Mouse (Mus musculus) liver, embryonic 16.5 days (tissue): Measurements from ENCODE around the gene Invs. TPM values are rescaled to one million over a fixed set of nuclear protein-coding genes. Genes with fewer than 3 reads are reported as not detected.
A peak's percentile ranks its signal among the peaks of the same experiment; 100 is the strongest.

Experiments used
- ATAC-seq: fragments of 200-750 bp; cut with Nextera tagmentation; 2 replicates; pipeline ENCODE4 v1.8.0; 2017; ENCODE audit warnings: low read depth, mild to moderate bottlenecking, moderate number of reproducible peaks, moderate library complexity
- H3K27ac ChIP-seq: fragments of 300-500 bp; sonication (generic); 2 replicates; pipeline ENCODE4 v1.5.1; 2014; ENCODE audit warnings: mild to moderate bottlenecking, low read length
- H3K27me3 ChIP-seq: fragments of 300-500 bp; sonication (generic); 2 replicates; pipeline ENCODE4 v1.6.1; 2014; ENCODE audit warnings: low read depth, low read length, mixed read lengths; ENCODE audit not compliant: control insufficient read depth, insufficient read depth
- H3K36me3 ChIP-seq: fragments of 300-500 bp; sonication (generic); 2 replicates; pipeline ENCODE4 v1.6.1; 2014; ENCODE audit warnings: mild to moderate bottlenecking; ENCODE audit not compliant: control insufficient read depth, insufficient read depth
- H3K4me1 ChIP-seq: fragments of 300-500 bp; sonication (generic); 2 replicates; pipeline ENCODE4 v1.6.1; 2014; ENCODE audit warnings: low read depth, low read length, mixed read lengths; ENCODE audit not compliant: control insufficient read depth
- H3K4me2 ChIP-seq: fragments of 300-500 bp; sonication (generic); 2 replicates; pipeline ENCODE4 v1.6.1; 2014; ENCODE audit warnings: low read depth, low read length, mixed read lengths
- H3K4me3 ChIP-seq: fragments of 300-500 bp; sonication (generic); 2 replicates; pipeline ENCODE4 v1.5.1; 2014; ENCODE audit warnings: low read depth, mild to moderate bottlenecking, low read length
- H3K9ac ChIP-seq: fragments of 300-500 bp; sonication (generic); 2 replicates; pipeline ENCODE4 v1.6.1; 2014; ENCODE audit warnings: low read depth, low read length
- H3K9me3 ChIP-seq: fragments of 300-500 bp; sonication (generic); replicated peaks from 2 replicates; pipeline ENCODE4 v1.6.1; 2016; ENCODE audit warnings: low read length; ENCODE audit not compliant: control insufficient read depth
- WGBS: fragments of 180-500 bp; shearing (Covaris S2); extraction: QIAGEN DNeasy Blood & Tissue Kit; methylation state at CpG from one replicate; pipeline ENCODE4 v1.1.7; 2014; ENCODE audit not compliant: insufficient replicate concordance; 5-methylcytosine and 5-hydroxymethylcytosine counted together
- polyA plus RNA-seq: library from polyadenylated mRNA; unstranded; fragments of >200 nt; fragmentation: Nextera tagmentation; extraction: Ambion mirVana; gene quantifications from 2 replicates; pipeline ENCODE4 v1.2.1, GENCODE M21; 2015

Gene Invs
- polyA plus RNA-seq, 1 experiment from 2014 or later = 1.9 TPM

- WGBS = 57% methylated on average over 3 of the region's 3 CpGs
- Histone ChIP-seq H3K27ac (peak overlapping the region; percentile 34), H3K4me1 (no peaks in the 10 kb centered on the region), H3K36me3 (no peaks in the 10 kb centered on the region), H3K9me3 (no peaks in the 10 kb centered on the region), H3K27me3 (no peaks in the 10 kb centered on the region), H3K4me3 (no peak overlapping the region), H3K4me2 (no peak overlapping the region), H3K9ac (no peak overlapping the region)
- ATAC-seq = peak; percentile 90
Measured at GRCm38 (mm10) chr4:48314814-48315213, 35.3 kb downstream of the Invs start.

- Histone ChIP-seq H3K4me3 (no peak overlapping the region), H3K4me1 (no peaks in the 10 kb centered on the region), H3K36me3 (no peaks in the 10 kb centered on the region), H3K4me2 (no peak overlapping the region), H3K27me3 (no peaks in the 10 kb centered on the region), H3K9ac (no peak overlapping the region), H3K9me3 (no peaks in the 10 kb centered on the region), H3K27ac (no peak overlapping the region)
- 67% methylated on average over 3 of the region's 3 CpGs for WGBS
- ATAC-seq = no peak
Measured at GRCm38 (mm10) chr4:48316036-48316435, 36.5 kb downstream of the Invs start.

DNA sequence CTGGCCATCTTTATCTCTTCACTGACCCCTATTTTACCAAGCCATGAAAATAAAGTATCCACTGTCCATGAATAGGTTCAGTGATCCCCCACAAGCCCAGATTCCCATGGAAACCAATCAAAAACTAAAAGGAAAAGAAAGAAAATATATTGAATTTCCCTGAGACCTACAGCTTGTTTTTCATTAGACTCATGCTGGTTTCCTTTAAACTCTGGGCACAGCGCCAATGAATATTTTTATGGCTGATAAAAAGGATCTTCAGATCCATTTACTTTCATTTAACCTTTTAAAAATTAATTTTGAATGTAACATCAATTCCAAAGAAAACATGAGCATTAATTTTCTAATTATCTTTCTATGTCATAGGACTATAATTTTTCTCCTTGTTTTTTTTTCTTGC lies 41.7 kb downstream of the Invs start:
- H3K4me1 ChIP-seq = no peaks in the 10 kb centered on the region
- no peak overlapping the region for H3K4me2 ChIP-seq
- no peak for ATAC-seq
- H3K36me3 ChIP-seq = no peaks in the 10 kb centered on the region
- no peak overlapping the region for H3K4me3 ChIP-seq
- H3K9ac ChIP-seq = no peak overlapping the region
- H3K9me3 ChIP-seq = no peaks in the 10 kb centered on the region
- WGBS = 76% methylated on average over 1 of the region's 1 CpGs
- H3K27me3 ChIP-seq = no peaks in the 10 kb centered on the region
- no peak overlapping the region for H3K27ac ChIP-seq

GRCm38 (mm10) chr4:48322095-48322494 lies 42.5 kb downstream of the Invs start:
- Histone ChIP-seq H3K9ac (no peak overlapping the region), H3K4me2 (no peak overlapping the region), H3K4me3 (no peak overlapping the region), H3K36me3 (no peaks in the 10 kb centered on the region), H3K27me3 (no peaks in the 10 kb centered on the region), H3K9me3 (no peaks in the 10 kb centered on the region), H3K4me1 (no peaks in the 10 kb centered on the region), H3K27ac (no peak overlapping the region)
- 18% methylated on average over 1 of the region's 1 CpGs for WGBS
- no peak for ATAC-seq

DNA sequence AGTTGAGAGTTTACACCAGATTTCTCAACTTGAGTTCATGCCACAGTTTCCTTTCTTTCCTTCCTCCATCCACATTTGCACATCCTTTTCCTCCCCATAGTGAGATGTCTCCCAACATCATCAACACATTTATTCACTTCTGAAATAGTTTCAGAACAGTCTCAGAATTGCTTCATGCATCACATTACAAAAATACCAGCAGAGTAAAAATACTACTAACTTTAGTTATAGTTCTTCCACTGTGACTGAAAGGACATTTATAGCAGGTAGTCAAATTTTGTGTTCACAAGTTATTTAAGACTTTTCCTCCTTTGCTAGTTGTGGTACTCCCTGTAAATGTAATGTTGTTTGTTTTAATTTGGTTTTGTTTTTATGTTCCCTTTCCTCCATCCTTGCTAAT lies 47.6 kb downstream of the Invs start:
- Histone ChIP-seq H3K4me1 (no peaks in the 10 kb centered on the region), H3K27ac (no peak overlapping the region), H3K4me3 (no peak overlapping the region), H3K4me2 (no peak overlapping the region), H3K9ac (no peak overlapping the region), H3K27me3 (no peaks in the 10 kb centered on the region), H3K9me3 (no peaks in the 10 kb centered on the region), H3K36me3 (no peaks in the 10 kb centered on the region)
- no peak for ATAC-seq

- Histone ChIP-seq H3K4me1 (no peaks in the 10 kb centered on the region), H3K36me3 (no peaks in the 10 kb centered on the region), H3K9me3 (no peaks in the 10 kb centered on the region), H3K4me3 (no peak overlapping the region), H3K27ac (no peak overlapping the region), H3K4me2 (no peak overlapping the region), H3K9ac (no peak overlapping the region), H3K27me3 (no peaks in the 10 kb centered on the region)
- ATAC-seq = no peak
- 54% methylated on average over 2 of the region's 2 CpGs for WGBS
Measured at GRCm38 (mm10) chr4:48328042-48328441, 48.5 kb downstream of the Invs start.

DNA sequence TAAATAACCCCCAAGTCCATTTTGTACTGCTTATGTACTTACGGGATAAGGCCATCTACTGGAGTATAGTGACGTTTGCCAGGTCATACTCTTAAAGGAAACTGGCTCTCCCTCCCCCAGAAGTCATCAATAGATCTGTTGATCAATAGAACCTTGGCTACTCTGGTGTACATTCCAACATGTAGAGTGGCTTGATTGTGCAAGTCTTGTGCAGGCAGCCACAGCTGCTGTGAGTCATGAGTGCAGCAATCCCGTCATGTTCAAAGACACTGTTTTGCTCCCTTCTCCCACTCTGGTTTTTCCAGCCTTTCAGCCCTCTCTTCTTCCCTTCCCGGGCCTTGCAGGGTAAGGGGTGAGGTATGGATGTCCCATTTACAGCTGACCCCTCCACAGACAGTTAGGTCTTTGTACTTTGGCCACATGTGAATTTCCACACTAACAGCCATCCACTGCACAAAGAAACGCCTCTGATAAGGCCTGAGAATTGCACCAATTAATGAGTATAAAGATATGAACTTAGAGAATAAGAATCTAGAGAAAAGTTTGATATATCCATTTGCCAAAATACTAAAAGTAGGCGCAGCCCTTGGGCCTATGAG lies 53.0 kb downstream of the Invs start:
- peak; percentile 72 for ATAC-seq
- H3K9ac ChIP-seq = no peak overlapping the region
- no peaks in the 10 kb centered on the region for H3K36me3 ChIP-seq
- H3K4me3 ChIP-seq = no peak overlapping the region
- no peaks in the 10 kb centered on the region for H3K4me1 ChIP-seq
- no peaks in the 10 kb centered on the region for H3K27me3 ChIP-seq
- no peak overlapping the region for H3K4me2 ChIP-seq
- H3K9me3 ChIP-seq = no peaks in the 10 kb centered on the region
- whole genome bisulfite sequencing = 56% methylated on average over 6 of the region's 6 CpGs
- no peak overlapping the region for H3K27ac ChIP-seq

- Histone ChIP-seq H3K4me3 (no peak overlapping the region), H3K36me3 (no peaks in the 10 kb centered on the region), H3K4me2 (no peak overlapping the region), H3K4me1 (no peaks in the 10 kb centered on the region), H3K9ac (no peak overlapping the region), H3K9me3 (no peaks in the 10 kb centered on the region), H3K27me3 (no peaks in the 10 kb centered on the region), H3K27ac (no peak overlapping the region)
- ATAC-seq = no peak
- WGBS = 31% methylated on average over 7 of the region's 7 CpGs
Measured at GRCm38 (mm10) chr4:48334927-48335763, 55.6 kb downstream of the Invs start.

- no peak overlapping the region for H3K27ac ChIP-seq
- no peaks in the 10 kb centered on the region for H3K4me1 ChIP-seq
- ATAC-seq = no peak
- no peaks in the 10 kb centered on the region for H3K27me3 ChIP-seq
- no peak overlapping the region for H3K9ac ChIP-seq
- no peaks in the 10 kb centered on the region for H3K9me3 ChIP-seq
- no peak overlapping the region for H3K4me3 ChIP-seq
- no peaks in the 10 kb centered on the region for H3K36me3 ChIP-seq
- 65% methylated on average over 4 of the region's 4 CpGs for WGBS
- H3K4me2 ChIP-seq = no peak overlapping the region
Measured at GRCm38 (mm10) chr4:48342705-48343104, 63.1 kb downstream of the Invs start.
